Mouse (Mus musculus) hindbrain, postnatal 0 days (tissue): ENCODE measurements at regions not wholly inside any gene's neighbourhood (a gene's known extent, or its start where the extent isn't known, plus 50 kb on each side); places are given as distances from the start of the nearest gene placed in this dataset.

ENCODE experiments used
- ATAC-seq: fragments of 200-750 bp; cut with Nextera tagmentation; 2 replicates; pipeline ENCODE4 v1.8.0; 2017; ENCODE audit warnings: mild to moderate bottlenecking, moderate TSS enrichment, moderate library complexity
- DNase-seq: peaks from one replicate; pipeline ENCODE4 v3.0.0-alpha.2; 2015; ENCODE audit warnings: low spot score
- H3K27ac ChIP-seq: fragments of 300-500 bp; sonication (generic); 2 replicates; pipeline ENCODE4 v1.5.1; 2014; ENCODE audit warnings: mild to moderate bottlenecking
- H3K27me3 ChIP-seq: fragments of 300-500 bp; sonication (generic); 2 replicates; pipeline ENCODE4 v1.6.1; 2014; ENCODE audit warnings: low read length, mixed read lengths; ENCODE audit not compliant: insufficient read depth
- H3K36me3 ChIP-seq: fragments of 300-500 bp; sonication (generic); 2 replicates; pipeline ENCODE4 v1.6.1; 2014; ENCODE audit warnings: low read length, mixed read lengths; ENCODE audit not compliant: insufficient read depth
- H3K4me1 ChIP-seq: fragments of 300-500 bp; sonication (generic); 2 replicates; pipeline ENCODE4 v1.6.1; 2014; ENCODE audit warnings: antibody characterized with exemption, low read length, mixed read lengths; ENCODE audit not compliant: insufficient read depth
- H3K4me2 ChIP-seq: fragments of 300-500 bp; sonication (generic); 2 replicates; pipeline ENCODE4 v1.6.1; 2014; ENCODE audit warnings: low read depth, mild to moderate bottlenecking, low read length, moderate library complexity, mixed read lengths
- H3K4me3 ChIP-seq: fragments of 300-500 bp; sonication (generic); 2 replicates; pipeline ENCODE4 v1.5.1; 2014; ENCODE audit warnings: low read length
- H3K9ac ChIP-seq: fragments of 300-500 bp; sonication (generic); replicated peaks from 2 replicates; pipeline ENCODE4 v1.6.1; 2014; ENCODE audit warnings: mild to moderate bottlenecking, low read length, moderate library complexity, mixed read lengths
- H3K9me3 ChIP-seq: fragments of 300-500 bp; sonication (generic); 2 replicates; pipeline ENCODE4 v1.6.1; 2016; ENCODE audit warnings: low read length, mixed read lengths
- CTCF ChIP-seq: IDR thresholded peaks from 2 replicates; pipeline ENCODE4 v1.5.1; 2016; ENCODE audit warnings: antibody characterized with exemption, control low read depth, low read depth
- WGBS: fragments of 180-500 bp; shearing (Covaris S2); extraction: QIAGEN DNeasy Blood & Tissue Kit; methylation state at CpG from one replicate; pipeline ENCODE4 v1.1.7; 2014; 5-methylcytosine and 5-hydroxymethylcytosine counted together

DNA sequence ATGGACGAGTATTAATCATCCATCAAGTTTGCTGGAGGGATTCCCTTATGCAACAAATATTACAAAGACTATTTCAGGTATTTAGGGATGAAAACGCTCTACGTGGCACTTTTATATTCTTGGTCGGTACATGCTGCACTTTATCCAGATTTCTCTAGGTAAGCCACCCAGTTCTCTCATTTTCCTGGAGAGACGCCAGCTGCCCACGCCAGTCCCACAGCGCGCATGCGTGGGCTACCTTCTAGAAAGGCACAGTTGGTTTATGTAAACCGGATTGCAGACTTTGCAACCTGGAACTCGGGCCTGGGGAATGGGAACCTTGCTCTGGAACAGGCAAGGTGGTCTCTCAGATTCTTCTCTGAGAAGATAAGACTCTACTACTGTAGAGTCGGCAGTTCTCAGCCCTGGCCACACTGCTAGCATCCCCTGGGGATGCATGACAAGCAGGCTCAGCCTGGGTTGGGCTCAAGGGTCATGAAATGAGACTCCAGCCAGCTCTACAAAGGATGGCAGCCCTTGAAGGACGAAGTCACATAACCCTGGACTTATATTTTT, 265.0 kb downstream of the Etnk1 start:
- Histone ChIP-seq H3K36me3 (no peaks in the 10 kb centered on the region), H3K9me3 (no peaks in the 10 kb centered on the region), H3K4me2 (no peak overlapping the region), H3K27me3 (no peaks in the 10 kb centered on the region), H3K27ac (no peak overlapping the region), H3K4me3 (no peak overlapping the region), H3K9ac (no peak overlapping the region), H3K4me1 (no peaks in the 10 kb centered on the region)
- no peak for DNase-seq
- TF ChIP-seq CTCF: no peak
- WGBS: 92% methylated on average over 13 of the region's 13 CpGs
- ATAC-seq: no peak

GRCm38 (mm10) chr6:143437367-143438271, 270.6 kb downstream of the Etnk1 start:
- peak overlapping the region; percentile 32; the same call in 1 of the 2 replicates for H3K27ac ChIP-seq
- H3K4me2 ChIP-seq: peak overlapping the region; percentile 44
- 38% methylated on average over 32 of the region's 32 CpGs for WGBS
- no peaks in the 10 kb centered on the region for H3K9me3 ChIP-seq
- no peak overlapping the region; the same call in 1 of the 2 replicates for H3K4me3 ChIP-seq
- DNase-seq (peak; percentile 54), ATAC-seq (peak; percentile 55)
- H3K4me1 ChIP-seq: 0 out of 2 replicates have a peak, but pooled peaks cover 3% of the 10 kb centered on the region
- TF ChIP-seq CTCF: no peak
- H3K27me3 ChIP-seq: no peaks in the 10 kb centered on the region
- no peaks in the 10 kb centered on the region for H3K36me3 ChIP-seq
- no peak overlapping the region for H3K9ac ChIP-seq

- Histone ChIP-seq H3K36me3 (no peaks in the 10 kb centered on the region), H3K27me3 (no peaks in the 10 kb centered on the region), H3K4me2 (no peak overlapping the region), H3K4me1 (0 out of 2 replicates have a peak, but pooled peaks cover 3% of the 10 kb centered on the region), H3K27ac (peak overlapping the region; percentile 32; the same call in 1 of the 2 replicates), H3K4me3 (no peak overlapping the region), H3K9me3 (no peaks in the 10 kb centered on the region), H3K9ac (no peak overlapping the region)
- 53% methylated on average over 5 of the region's 5 CpGs for WGBS
- no peak for TF ChIP-seq CTCF
- peak; percentile 34 for DNase-seq
- ATAC-seq: peak; percentile 24; the same call in 1 of the 2 replicates
Observed at GRCm38 (mm10) chr6:143438272-143438591, 271.2 kb downstream of the Etnk1 start.

GRCm38 (mm10) chr6:143439484-143439883, 272.5 kb downstream of the Etnk1 start:
- H3K4me1 ChIP-seq: 0 out of 2 replicates have a peak, but pooled peaks cover 3% of the 10 kb centered on the region

GRCm38 (mm10) chr6:143440237-143440950, 273.4 kb downstream of the Etnk1 start:
- ATAC-seq: no peak
- Histone ChIP-seq H3K27ac (no peak overlapping the region), H3K4me2 (no peak overlapping the region), H3K27me3 (no peaks in the 10 kb centered on the region), H3K4me1 (0 out of 2 replicates have a peak, but pooled peaks cover 3% of the 10 kb centered on the region), H3K9ac (no peak overlapping the region), H3K9me3 (no peaks in the 10 kb centered on the region), H3K4me3 (no peak overlapping the region), H3K36me3 (no peaks in the 10 kb centered on the region)
- 80% methylated on average over 15 of the region's 15 CpGs for WGBS
- no peak for TF ChIP-seq CTCF
- DNase-seq: no peak

More at GRCm38 (mm10) chr6:143439484-143439883, 272.5 kb downstream of the Etnk1 start:
- DNase-seq: no peak
- Histone ChIP-seq H3K4me3 (no peak overlapping the region), H3K27me3 (no peaks in the 10 kb centered on the region), H3K27ac (no peak overlapping the region), H3K9me3 (no peaks in the 10 kb centered on the region), H3K36me3 (no peaks in the 10 kb centered on the region), H3K4me2 (no peak overlapping the region), H3K9ac (no peak overlapping the region)
- TF ChIP-seq CTCF: no peak
- 79% methylated on average over 10 of the region's 10 CpGs for WGBS
- ATAC-seq: no peak

GRCm38 (mm10) chr6:143442361-143442760, 275.3 kb downstream of the Etnk1 start:
- WGBS: 85% methylated on average over 8 of the region's 8 CpGs
- H3K9me3 ChIP-seq: no peaks in the 10 kb centered on the region

More at GRCm38 (mm10) chr6:143442361-143442760, 275.3 kb downstream of the Etnk1 start:
- H3K9ac ChIP-seq: no peak overlapping the region
- no peak overlapping the region for H3K4me2 ChIP-seq
- no peak for DNase-seq
- H3K4me1 ChIP-seq: 0 out of 2 replicates have a peak, but pooled peaks cover 3% of the 10 kb centered on the region
- ATAC-seq: no peak
- H3K4me3 ChIP-seq: no peak overlapping the region
- H3K27ac ChIP-seq: no peak overlapping the region
- no peaks in the 10 kb centered on the region for H3K36me3 ChIP-seq
- TF ChIP-seq CTCF: no peak
- no peaks in the 10 kb centered on the region for H3K27me3 ChIP-seq
